Mouse (Mus musculus): ENCODE results near the gene Arntl.

- no peak for TF ChIP-seq CTCF (IDR thresholded peaks at IDR 0.05; ENCODE audit: control insufficient read depth, insufficient read depth, low read length)
- no peak for TF ChIP-seq POLR2A (IDR thresholded peaks at IDR 0.05; ENCODE audit: borderline replicate concordance, control insufficient read depth, low read depth, low read length)
Observed at GRCm38 (mm10) chr7:113188091-113188490, 19.2 kb upstream of the Arntl start.

All from bone marrow, adult 2 months (tissue).